Mouse (Mus musculus) intestine, postnatal 0 days (tissue): ENCODE results near the gene Zbtb20. TPM values are rescaled to one million over a fixed set of nuclear protein-coding genes. Genes with fewer than 3 reads are reported as not detected.
A peak's percentile ranks its signal among the peaks of the same experiment; 100 is the strongest.

Experiments used
- ATAC-seq: fragments of 200-750 bp; cut with Nextera tagmentation; 2 replicates; pipeline ENCODE4 v1.8.0; 2017; ENCODE audit warnings: mild to moderate bottlenecking, moderate TSS enrichment, moderate library complexity
- H3K27ac ChIP-seq: fragments of 300-500 bp; sonication (generic); 2 replicates; pipeline ENCODE4 v1.5.1; 2014; ENCODE audit warnings: mild to moderate bottlenecking, low read depth, low read length, moderate library complexity
- H3K27me3 ChIP-seq: fragments of 300-500 bp; sonication (generic); replicated peaks from 2 replicates; pipeline ENCODE4 v1.6.1; 2014; ENCODE audit warnings: low read length, mixed read lengths; ENCODE audit not compliant: control insufficient read depth, insufficient read depth
- H3K36me3 ChIP-seq: fragments of 300-500 bp; sonication (generic); 2 replicates; pipeline ENCODE4 v1.6.1; 2014; ENCODE audit warnings: mild to moderate bottlenecking, moderate library complexity; ENCODE audit not compliant: control insufficient read depth, insufficient read depth
- H3K4me1 ChIP-seq: fragments of 300-500 bp; sonication (generic); replicated peaks from 2 replicates; pipeline ENCODE4 v1.6.1; 2014; ENCODE audit warnings: antibody characterized with exemption, low read length, mixed read lengths; ENCODE audit not compliant: control insufficient read depth, insufficient read depth
- H3K4me2 ChIP-seq: fragments of 300-500 bp; sonication (generic); replicated peaks from 2 replicates; pipeline ENCODE4 v1.6.1; 2014; ENCODE audit warnings: low read depth, mild to moderate bottlenecking, moderate library complexity
- H3K4me3 ChIP-seq: fragments of 300-500 bp; sonication (generic); 2 replicates; pipeline ENCODE4 v1.5.1; 2014; ENCODE audit warnings: low read depth, low read length
- H3K9ac ChIP-seq: fragments of 300-500 bp; sonication (generic); 2 replicates; pipeline ENCODE4 v1.6.1; 2014; ENCODE audit warnings: mild to moderate bottlenecking, low read depth, low read length
- H3K9me3 ChIP-seq: fragments of 300-500 bp; sonication (generic); 2 replicates; pipeline ENCODE4 v1.6.1; 2016; ENCODE audit warnings: mixed run types; ENCODE audit not compliant: control insufficient read depth
- CTCF ChIP-seq: sonication (generic); IDR thresholded peaks from 2 replicates; pipeline ENCODE4 v1.5.1; 2016; ENCODE audit warnings: low read depth, mild to moderate bottlenecking, control low read depth, antibody characterized with exemption, moderate library complexity
- WGBS: fragments of 180-500 bp; shearing (Covaris S2); extraction: QIAGEN DNeasy Blood & Tissue Kit; methylation state at CpG from one replicate; pipeline ENCODE4 v1.1.7; 2014; 5-methylcytosine and 5-hydroxymethylcytosine counted together
- polyA plus RNA-seq: library from polyadenylated mRNA; unstranded; fragments of >200 nt; fragmentation: Nextera tagmentation; extraction: Ambion mirVana; gene quantifications from 2 replicates; pipeline ENCODE4 v1.2.1, GENCODE M21; 2015

Gene Zbtb20
- polyA plus RNA-seq, 1 experiment from 2014 or later: 10.6 TPM

GRCm38 (mm10) chr16:42907283-42907701 lies 31.6 kb downstream of the Zbtb20 start:
- peak overlapping the region; percentile 54 for H3K4me2 ChIP-seq
- peak overlapping the region; percentile 63 for H3K27ac ChIP-seq
- no peaks in the 10 kb centered on the region for H3K27me3 ChIP-seq
- H3K9ac ChIP-seq: peak overlapping the region; percentile 18; the same call in 1 of the 2 replicates
- TF ChIP-seq CTCF: no peak
- ATAC-seq: no peak
- no peaks in the 10 kb centered on the region for H3K4me1 ChIP-seq
- 35% methylated on average over 4 of the region's 4 CpGs for WGBS
- H3K9me3 ChIP-seq: no peaks in the 10 kb centered on the region
- H3K4me3 ChIP-seq: peak overlapping the region; percentile 32
- H3K36me3 ChIP-seq: no peaks in the 10 kb centered on the region

- no peaks in the 10 kb centered on the region for H3K27me3 ChIP-seq
- H3K4me2 ChIP-seq: peak overlapping the region; percentile 54; the same call in 1 of the 2 replicates
- no peak for TF ChIP-seq CTCF
- peak overlapping the region; percentile 20; the same call in 1 of the 2 replicates for H3K4me3 ChIP-seq
- no peak overlapping the region for H3K9ac ChIP-seq
- no peak overlapping the region for H3K27ac ChIP-seq
- no peaks in the 10 kb centered on the region for H3K9me3 ChIP-seq
- ATAC-seq: no peak
- no peaks in the 10 kb centered on the region for H3K36me3 ChIP-seq
- no peaks in the 10 kb centered on the region for H3K4me1 ChIP-seq
These were observed 32.7 kb downstream of the Zbtb20 start for GRCm38 (mm10) chr16:42908381-42908780.

- 80% methylated on average over 5 of the region's 5 CpGs for WGBS
- H3K27me3 ChIP-seq: no peaks in the 10 kb centered on the region
- TF ChIP-seq CTCF: no peak
- no peaks in the 10 kb centered on the region for H3K36me3 ChIP-seq
- no peak for ATAC-seq
- no peak overlapping the region for H3K9ac ChIP-seq
- no peaks in the 10 kb centered on the region for H3K9me3 ChIP-seq
- no peaks in the 10 kb centered on the region for H3K4me1 ChIP-seq
- H3K4me3 ChIP-seq: no peak overlapping the region
- no peak overlapping the region for H3K27ac ChIP-seq
- no peak overlapping the region; the same call in 1 of the 2 replicates for H3K4me2 ChIP-seq
These were observed 33.2 kb downstream of the Zbtb20 start for GRCm38 (mm10) chr16:42908896-42909295.

- Histone ChIP-seq H3K4me2 (peak overlapping the region; percentile 18; the same call in 1 of the 2 replicates), H3K4me3 (no peak overlapping the region), H3K9ac (no peak overlapping the region), H3K27ac (no peak overlapping the region), H3K9me3 (no peaks in the 10 kb centered on the region), H3K27me3 (no peaks in the 10 kb centered on the region), H3K36me3 (no peaks in the 10 kb centered on the region), H3K4me1 (no peaks in the 10 kb centered on the region)
- TF ChIP-seq CTCF: no peak
- WGBS: 43% methylated on average over 4 of the region's 4 CpGs
- no peak for ATAC-seq
These were observed 34.3 kb downstream of the Zbtb20 start for GRCm38 (mm10) chr16:42910016-42910415.

GRCm38 (mm10) chr16:42910716-42911115 lies 35.0 kb downstream of the Zbtb20 start:
- 50% methylated on average over 3 of the region's 3 CpGs for WGBS
- no peak overlapping the region for H3K4me2 ChIP-seq
- no peak for ATAC-seq
- TF ChIP-seq CTCF: no peak
- H3K9ac ChIP-seq: no peak overlapping the region
- no peak overlapping the region for H3K27ac ChIP-seq
- H3K4me3 ChIP-seq: no peak overlapping the region
- H3K4me1 ChIP-seq: no peaks in the 10 kb centered on the region
- H3K9me3 ChIP-seq: no peaks in the 10 kb centered on the region
- no peaks in the 10 kb centered on the region for H3K27me3 ChIP-seq
- no peaks in the 10 kb centered on the region for H3K36me3 ChIP-seq

- Histone ChIP-seq H3K27me3 (no peaks in the 10 kb centered on the region), H3K4me1 (no peaks in the 10 kb centered on the region), H3K4me2 (no peak overlapping the region), H3K9me3 (no peaks in the 10 kb centered on the region), H3K36me3 (no peaks in the 10 kb centered on the region), H3K9ac (no peak overlapping the region), H3K27ac (no peak overlapping the region), H3K4me3 (no peak overlapping the region)
- ATAC-seq: no peak
- 84% methylated on average over 4 of the region's 4 CpGs for WGBS
- no peak for TF ChIP-seq CTCF
These were observed 35.6 kb downstream of the Zbtb20 start for GRCm38 (mm10) chr16:42911326-42911725.

GRCm38 (mm10) chr16:42911815-42912214 lies 36.1 kb downstream of the Zbtb20 start:
- no peak for TF ChIP-seq CTCF
- Histone ChIP-seq H3K27ac (no peak overlapping the region), H3K9ac (no peak overlapping the region), H3K27me3 (no peaks in the 10 kb centered on the region), H3K4me3 (no peak overlapping the region), H3K36me3 (no peaks in the 10 kb centered on the region), H3K9me3 (no peaks in the 10 kb centered on the region), H3K4me1 (no peaks in the 10 kb centered on the region), H3K4me2 (no peak overlapping the region)
- WGBS: 79% methylated on average over 5 of the region's 5 CpGs
- no peak for ATAC-seq
